Mouse (Mus musculus) hindbrain, embryonic 11.5 days (tissue): ENCODE results near the gene Mettl16. TPM values are rescaled to one million over a fixed set of nuclear protein-coding genes. Genes with fewer than 3 reads are reported as not detected.
A peak's percentile ranks its signal among the peaks of the same experiment; 100 is the strongest.

ENCODE experiments used
- ATAC-seq: fragments of 200-750 bp; cut with Nextera tagmentation; 2 replicates; pipeline ENCODE4 v1.8.0; 2017; ENCODE audit warnings: mild to moderate bottlenecking, moderate TSS enrichment, moderate library complexity; ENCODE audit not compliant: low FRiP score
- DNase-seq: peaks from one replicate; pipeline ENCODE4 v3.0.0-alpha.2; 2015; ENCODE audit warnings: low spot score
- H3K27ac ChIP-seq: fragments of 300-500 bp; sonication (generic); 2 replicates; pipeline ENCODE4 v1.5.1; 2014; ENCODE audit warnings: mild to moderate bottlenecking, low read depth, low read length
- H3K27me3 ChIP-seq: fragments of 300-500 bp; sonication (generic); 2 replicates; pipeline ENCODE4 v1.6.1; 2014; ENCODE audit warnings: mild to moderate bottlenecking, low read length, moderate library complexity, mixed read lengths; ENCODE audit not compliant: control insufficient read depth, insufficient read depth
- H3K36me3 ChIP-seq: fragments of 300-500 bp; sonication (generic); 2 replicates; pipeline ENCODE4 v1.6.1; 2014; ENCODE audit warnings: mild to moderate bottlenecking, low read length, moderate library complexity, mixed read lengths; ENCODE audit not compliant: control insufficient read depth, insufficient read depth
- H3K4me1 ChIP-seq: fragments of 300-500 bp; sonication (generic); replicated peaks from 2 replicates; pipeline ENCODE4 v1.6.1; 2014; ENCODE audit warnings: low read length, mixed read lengths; ENCODE audit not compliant: control insufficient read depth, insufficient read depth
- H3K4me2 ChIP-seq: fragments of 300-500 bp; sonication (generic); replicated peaks from 2 replicates; pipeline ENCODE4 v1.6.1; 2014; ENCODE audit warnings: mild to moderate bottlenecking, low read depth, low read length
- H3K4me3 ChIP-seq: fragments of 300-500 bp; sonication (generic); 2 replicates; pipeline ENCODE4 v1.5.1; 2014; ENCODE audit warnings: low read depth, low read length
- H3K9ac ChIP-seq: fragments of 300-500 bp; sonication (generic); 2 replicates; pipeline ENCODE4 v1.6.1; 2014; ENCODE audit warnings: low read depth, low read length
- H3K9me3 ChIP-seq: fragments of 300-500 bp; sonication (generic); 2 replicates; pipeline ENCODE4 v1.6.1; 2016; ENCODE audit warnings: low read length; ENCODE audit not compliant: control insufficient read depth
- WGBS: fragments of 180-500 bp; shearing (Covaris S2); extraction: QIAGEN DNeasy Blood & Tissue Kit; methylation state at CpG from one replicate; pipeline ENCODE4 v1.1.7; 2014; 5-methylcytosine and 5-hydroxymethylcytosine counted together
- polyA plus RNA-seq: library from polyadenylated mRNA; unstranded; fragments of >200 nt; fragmentation: Nextera tagmentation; extraction: Ambion mirVana; gene quantifications from 2 replicates; pipeline ENCODE4 v1.2.1, GENCODE M21; 2014

The Mettl16 gene
- polyA plus RNA-seq, 1 experiment from 2014 or later: 45.0 TPM

GRCm38 (mm10) chr11:74874630-74875029, 104.0 kb downstream of the Mettl16 start:
- WGBS: 65% methylated on average over 3 of the region's 3 CpGs
- no peak for ATAC-seq

GRCm38 (mm10) chr11:74876801-74877200, 106.2 kb downstream of the Mettl16 start:
- Histone ChIP-seq H3K9me3 (no peaks in the 10 kb centered on the region), H3K36me3 (no peaks in the 10 kb centered on the region), H3K4me2 (no peak overlapping the region; the same call in 1 of the 2 replicates), H3K27ac (peak overlapping the region; percentile 39; the same call in 1 of the 2 replicates), H3K9ac (no peak overlapping the region), H3K4me3 (0 out of 2 replicates have a peak overlapping the region, but pooled peaks have one; percentile 9), H3K27me3 (no peaks in the 10 kb centered on the region), H3K4me1 (0 out of 2 replicates have a peak, but pooled peaks cover 3% of the 10 kb centered on the region)
- 2% methylated on average over 9 of the region's 9 CpGs for WGBS
- ATAC-seq (peak; percentile 87), DNase-seq (peak; percentile 77)

More at GRCm38 (mm10) chr11:74874630-74875029, 104.0 kb downstream of the Mettl16 start:
- Histone ChIP-seq H3K9me3 (no peaks in the 10 kb centered on the region), H3K36me3 (no peaks in the 10 kb centered on the region), H3K4me3 (no peak overlapping the region), H3K4me2 (no peak overlapping the region), H3K27ac (no peak overlapping the region), H3K4me1 (peaks cover 5% of the 10 kb centered on the region; the same call in 1 of the 2 replicates), H3K9ac (0 out of 2 replicates have a peak overlapping the region, but pooled peaks have one; percentile 15), H3K27me3 (no peaks in the 10 kb centered on the region)
- no peak for DNase-seq

Other genes with a start within 250 kb of the Mettl16 start
- gene Rap1gap2, start 159.9 kb upstream of the Mettl16 start, polyA plus RNA-seq: 2.7 and 3.1 TPM in 2 replicates
- gene Ccdc92b, start 151.2 kb upstream of the Mettl16 start, polyA plus RNA-seq: 1.2 and 1.7 TPM in 2 replicates
- gene Cluh, start 121.3 kb upstream of the Mettl16 start, polyA plus RNA-seq: 8.0 and 8.9 TPM in 2 replicates
- gene Pafah1b1, start 46.2 kb upstream of the Mettl16 start, polyA plus RNA-seq: 106 and 118 TPM in 2 replicates
- 4.8 and 5.0 TPM in 2 replicates for gene Mnt, start 60.1 kb downstream of the Mettl16 start, polyA plus RNA-seq
- 6.3 and 6.8 TPM in 2 replicates for gene Sgsm2, start 126.2 kb downstream of the Mettl16 start, polyA plus RNA-seq
- 43.1 and 45.5 TPM in 2 replicates for gene Tsr1, start 127.2 kb downstream of the Mettl16 start, polyA plus RNA-seq
- 16.7 and 20.7 TPM in 2 replicates for gene Smg6, start 155.0 kb downstream of the Mettl16 start, polyA plus RNA-seq
- gene Srr, start 155.1 kb downstream of the Mettl16 start, polyA plus RNA-seq: 27.8 and 29.5 TPM in 2 replicates